Mouse (Mus musculus) liver, embryonic 16.5 days (tissue): ENCODE measurements at regions not wholly inside any gene's neighbourhood (a gene's known extent, or its start where the extent isn't known, plus 50 kb on each side); places are given as distances from the start of the nearest gene placed in this dataset.

ENCODE experiments used
- ATAC-seq: fragments of 200-750 bp; cut with Nextera tagmentation; 2 replicates; pipeline ENCODE4 v1.8.0; 2017; ENCODE audit warnings: low read depth, mild to moderate bottlenecking, moderate number of reproducible peaks, moderate library complexity
- H3K27ac ChIP-seq: fragments of 300-500 bp; sonication (generic); 2 replicates; pipeline ENCODE4 v1.5.1; 2014; ENCODE audit warnings: mild to moderate bottlenecking, low read length
- H3K27me3 ChIP-seq: fragments of 300-500 bp; sonication (generic); 2 replicates; pipeline ENCODE4 v1.6.1; 2014; ENCODE audit warnings: low read depth, low read length, mixed read lengths; ENCODE audit not compliant: control insufficient read depth, insufficient read depth
- H3K36me3 ChIP-seq: fragments of 300-500 bp; sonication (generic); 2 replicates; pipeline ENCODE4 v1.6.1; 2014; ENCODE audit warnings: mild to moderate bottlenecking; ENCODE audit not compliant: control insufficient read depth, insufficient read depth
- H3K4me1 ChIP-seq: fragments of 300-500 bp; sonication (generic); 2 replicates; pipeline ENCODE4 v1.6.1; 2014; ENCODE audit warnings: low read depth, low read length, mixed read lengths; ENCODE audit not compliant: control insufficient read depth
- H3K4me2 ChIP-seq: fragments of 300-500 bp; sonication (generic); 2 replicates; pipeline ENCODE4 v1.6.1; 2014; ENCODE audit warnings: low read depth, low read length, mixed read lengths
- H3K4me3 ChIP-seq: fragments of 300-500 bp; sonication (generic); 2 replicates; pipeline ENCODE4 v1.5.1; 2014; ENCODE audit warnings: low read depth, mild to moderate bottlenecking, low read length
- H3K9ac ChIP-seq: fragments of 300-500 bp; sonication (generic); 2 replicates; pipeline ENCODE4 v1.6.1; 2014; ENCODE audit warnings: low read depth, low read length
- H3K9me3 ChIP-seq: fragments of 300-500 bp; sonication (generic); replicated peaks from 2 replicates; pipeline ENCODE4 v1.6.1; 2016; ENCODE audit warnings: low read length; ENCODE audit not compliant: control insufficient read depth
- WGBS: fragments of 180-500 bp; shearing (Covaris S2); extraction: QIAGEN DNeasy Blood & Tissue Kit; methylation state at CpG from one replicate; pipeline ENCODE4 v1.1.7; 2014; ENCODE audit not compliant: insufficient replicate concordance; 5-methylcytosine and 5-hydroxymethylcytosine counted together

- Histone ChIP-seq H3K27me3 (no peaks in the 10 kb centered on the region), H3K27ac (no peak overlapping the region), H3K4me1 (no peaks in the 10 kb centered on the region), H3K4me3 (no peak overlapping the region), H3K4me2 (no peak overlapping the region), H3K9me3 (no peaks in the 10 kb centered on the region), H3K36me3 (no peaks in the 10 kb centered on the region), H3K9ac (no peak overlapping the region)
- no peak for ATAC-seq
- WGBS = 44% methylated on average over 5 of the region's 5 CpGs
Observed at GRCm38 (mm10) chr1:42262606-42263005, 433.0 kb upstream of the Pou3f3 start.

- 56% methylated on average over 8 of the region's 8 CpGs for WGBS
- H3K4me1 ChIP-seq = no peaks in the 10 kb centered on the region
- no peaks in the 10 kb centered on the region for H3K27me3 ChIP-seq
- no peak overlapping the region for H3K27ac ChIP-seq
- H3K4me3 ChIP-seq = no peak overlapping the region
- H3K9ac ChIP-seq = no peak overlapping the region
- H3K4me2 ChIP-seq = no peak overlapping the region
- H3K36me3 ChIP-seq = no peaks in the 10 kb centered on the region
- no peaks in the 10 kb centered on the region for H3K9me3 ChIP-seq
- no peak for ATAC-seq
Observed at GRCm38 (mm10) chr1:42277130-42277529, 418.4 kb upstream of the Pou3f3 start.

- Histone ChIP-seq H3K4me2 (no peak overlapping the region), H3K36me3 (no peaks in the 10 kb centered on the region), H3K4me3 (no peak overlapping the region), H3K27ac (no peak overlapping the region), H3K27me3 (no peaks in the 10 kb centered on the region), H3K9me3 (no peaks in the 10 kb centered on the region), H3K4me1 (no peaks in the 10 kb centered on the region), H3K9ac (no peak overlapping the region)
- WGBS = 70% methylated on average over 10 of the region's 10 CpGs
- no peak for ATAC-seq
Observed at GRCm38 (mm10) chr1:42295841-42296240, 399.7 kb upstream of the Pou3f3 start.

- Histone ChIP-seq H3K4me2 (no peak overlapping the region), H3K4me1 (no peaks in the 10 kb centered on the region), H3K36me3 (no peaks in the 10 kb centered on the region), H3K4me3 (no peak overlapping the region), H3K27ac (no peak overlapping the region), H3K9me3 (no peaks in the 10 kb centered on the region), H3K9ac (no peak overlapping the region), H3K27me3 (no peaks in the 10 kb centered on the region)
- no peak for ATAC-seq
- WGBS = 68% methylated on average over 1 of the region's 1 CpGs
Observed at GRCm38 (mm10) chr1:42309251-42309650, 386.3 kb upstream of the Pou3f3 start.

- Histone ChIP-seq H3K36me3 (no peaks in the 10 kb centered on the region), H3K27ac (no peak overlapping the region), H3K9ac (no peak overlapping the region), H3K4me3 (no peak overlapping the region), H3K4me1 (no peaks in the 10 kb centered on the region), H3K4me2 (no peak overlapping the region), H3K27me3 (no peaks in the 10 kb centered on the region), H3K9me3 (no peaks in the 10 kb centered on the region)
- WGBS = 64% methylated on average over 4 of the region's 4 CpGs
- ATAC-seq = no peak
Observed at GRCm38 (mm10) chr1:42313494-42313893, 382.1 kb upstream of the Pou3f3 start.

- no peak overlapping the region for H3K4me2 ChIP-seq
- H3K36me3 ChIP-seq = no peaks in the 10 kb centered on the region
- no peaks in the 10 kb centered on the region for H3K4me1 ChIP-seq
- no peak for ATAC-seq
- H3K9me3 ChIP-seq = no peaks in the 10 kb centered on the region
- H3K4me3 ChIP-seq = no peak overlapping the region
- no peak overlapping the region for H3K27ac ChIP-seq
- no peak overlapping the region for H3K9ac ChIP-seq
- H3K27me3 ChIP-seq = no peaks in the 10 kb centered on the region
- WGBS = 63% methylated on average over 4 of the region's 4 CpGs
Observed at GRCm38 (mm10) chr1:42351884-42352283, 343.7 kb upstream of the Pou3f3 start.

GRCm38 (mm10) chr1:42352389-42352788, 343.2 kb upstream of the Pou3f3 start:
- 63% methylated on average over 13 of the region's 13 CpGs for WGBS

GRCm38 (mm10) chr1:42353096-42353495, 342.5 kb upstream of the Pou3f3 start:
- H3K27me3 ChIP-seq = no peaks in the 10 kb centered on the region
- no peak overlapping the region for H3K4me2 ChIP-seq
- no peaks in the 10 kb centered on the region for H3K4me1 ChIP-seq
- no peaks in the 10 kb centered on the region for H3K9me3 ChIP-seq
- H3K9ac ChIP-seq = no peak overlapping the region
- 75% methylated on average over 8 of the region's 8 CpGs for WGBS
- ATAC-seq = no peak
- no peak overlapping the region for H3K27ac ChIP-seq
- H3K4me3 ChIP-seq = no peak overlapping the region
- H3K36me3 ChIP-seq = no peaks in the 10 kb centered on the region

More at GRCm38 (mm10) chr1:42352389-42352788, 343.2 kb upstream of the Pou3f3 start:
- Histone ChIP-seq H3K27ac (no peak overlapping the region), H3K9me3 (no peaks in the 10 kb centered on the region), H3K9ac (no peak overlapping the region), H3K36me3 (no peaks in the 10 kb centered on the region), H3K4me3 (no peak overlapping the region), H3K4me1 (no peaks in the 10 kb centered on the region), H3K27me3 (no peaks in the 10 kb centered on the region), H3K4me2 (no peak overlapping the region)
- ATAC-seq = no peak

- no peaks in the 10 kb centered on the region for H3K27me3 ChIP-seq
- no peak overlapping the region for H3K9ac ChIP-seq
- H3K36me3 ChIP-seq = no peaks in the 10 kb centered on the region
- no peak overlapping the region for H3K4me2 ChIP-seq
- no peak for ATAC-seq
- WGBS = 73% methylated on average over 6 of the region's 6 CpGs
- H3K9me3 ChIP-seq = no peaks in the 10 kb centered on the region
- H3K27ac ChIP-seq = no peak overlapping the region
- H3K4me3 ChIP-seq = no peak overlapping the region
- H3K4me1 ChIP-seq = no peaks in the 10 kb centered on the region
Observed at GRCm38 (mm10) chr1:42354020-42354419, 341.5 kb upstream of the Pou3f3 start.

GRCm38 (mm10) chr1:42362438-42362837, 333.1 kb upstream of the Pou3f3 start:
- H3K9ac ChIP-seq = no peak overlapping the region
- no peak overlapping the region for H3K27ac ChIP-seq
- H3K4me1 ChIP-seq = no peaks in the 10 kb centered on the region
- ATAC-seq = no peak
- no peak overlapping the region for H3K4me3 ChIP-seq
- H3K36me3 ChIP-seq = no peaks in the 10 kb centered on the region
- no peaks in the 10 kb centered on the region for H3K9me3 ChIP-seq
- no peaks in the 10 kb centered on the region for H3K27me3 ChIP-seq
- H3K4me2 ChIP-seq = no peak overlapping the region
- WGBS = 55% methylated on average over 3 of the region's 3 CpGs
